Mouse (Mus musculus): Measurements from ENCODE around the gene Lmcd1.
"Not testable (repeated sequence)": the region's sequence is repeated elsewhere in the genome, so short reads cannot be mapped to it uniquely, and the experiment has no call there.

Lmcd1 gene

DNA sequence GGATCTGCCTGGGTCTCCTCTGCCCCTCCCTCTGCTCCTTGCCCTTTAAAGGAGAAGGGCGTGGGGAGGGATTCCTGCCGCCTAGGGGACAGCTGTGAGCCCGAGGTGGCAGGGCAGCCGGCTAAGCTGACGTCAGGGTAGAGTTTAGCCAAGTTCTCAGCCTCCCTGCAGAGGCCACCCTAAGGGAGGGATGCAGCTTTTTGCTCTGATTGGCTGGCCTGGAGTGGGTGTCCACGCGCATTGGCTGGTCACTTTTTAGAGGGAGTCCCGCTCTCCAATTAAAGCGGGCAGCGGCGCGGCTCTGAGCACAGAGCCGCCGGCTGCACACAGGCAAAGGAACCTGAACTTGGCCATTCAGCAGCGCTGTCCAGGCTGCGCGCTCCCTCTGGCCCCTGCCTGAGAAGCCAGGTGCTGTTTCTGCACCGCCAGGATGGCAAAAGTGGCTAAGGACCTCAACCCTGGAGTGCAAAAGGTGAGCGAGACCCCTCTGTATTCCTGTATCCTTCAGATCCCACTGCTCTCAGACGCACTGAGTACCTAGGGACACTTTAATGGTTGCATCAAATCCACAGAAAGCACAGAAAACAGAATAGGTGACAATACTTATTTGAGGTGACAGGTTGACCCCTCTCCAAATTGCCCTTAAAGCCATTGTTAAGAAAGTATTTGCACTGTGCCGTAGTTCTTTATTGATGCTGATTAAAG lies at the start of gene Lmcd1:
Gene Lmcd1 (plus strand): TSS at position 258 of the 705 bp plus-strand sequence.
- DNase-seq: peak; percentile 91 to 96

GRCm38 (mm10) chr6:112223877-112224632 lies 49.5 kb upstream of the Lmcd1 start:
- no peak for DNase-seq

- no peak for DNase-seq
These were observed 36.8 kb upstream of the Lmcd1 start for GRCm38 (mm10) chr6:112236775-112237174.

GRCm38 (mm10) chr6:112242216-112242615 lies 31.3 kb upstream of the Lmcd1 start:
- DNase-seq: peak in 1 of 2 experiments; percentile 38

DNA sequence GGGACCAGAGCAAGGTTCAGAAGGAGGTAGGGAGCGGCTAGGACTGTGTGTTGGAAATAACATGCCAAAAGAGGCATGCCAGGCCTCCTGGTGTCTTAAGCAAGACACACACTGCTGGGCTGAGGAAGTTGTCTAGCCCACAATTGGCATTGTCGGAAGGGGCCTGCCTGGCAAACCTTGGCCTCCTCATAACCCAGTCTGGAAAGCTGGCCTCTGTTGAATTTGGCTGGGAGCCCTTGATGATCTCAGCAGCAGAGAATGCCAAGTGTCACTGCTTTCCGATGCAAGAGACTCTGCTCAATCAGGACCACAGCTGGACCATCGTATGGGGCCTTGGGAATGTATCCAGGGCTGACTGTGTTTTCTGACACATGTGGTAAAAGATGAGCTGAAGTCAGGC lies 27.9 kb upstream of the Lmcd1 start:
- DNase-seq: peak; percentile 73 to 77

GRCm38 (mm10) chr6:112246636-112247035 lies 26.9 kb upstream of the Lmcd1 start:
- DNase-seq: no peak

- DNase-seq: not testable (repeated sequence)
These were observed 19.6 kb upstream of the Lmcd1 start for GRCm38 (mm10) chr6:112253943-112254342.

- no peak for DNase-seq
These were observed 18.6 kb upstream of the Lmcd1 start for GRCm38 (mm10) chr6:112254967-112255366.

- peak; percentile 47 to 50 for DNase-seq
These were observed 18.0 kb upstream of the Lmcd1 start for GRCm38 (mm10) chr6:112255388-112256225.

DNA sequence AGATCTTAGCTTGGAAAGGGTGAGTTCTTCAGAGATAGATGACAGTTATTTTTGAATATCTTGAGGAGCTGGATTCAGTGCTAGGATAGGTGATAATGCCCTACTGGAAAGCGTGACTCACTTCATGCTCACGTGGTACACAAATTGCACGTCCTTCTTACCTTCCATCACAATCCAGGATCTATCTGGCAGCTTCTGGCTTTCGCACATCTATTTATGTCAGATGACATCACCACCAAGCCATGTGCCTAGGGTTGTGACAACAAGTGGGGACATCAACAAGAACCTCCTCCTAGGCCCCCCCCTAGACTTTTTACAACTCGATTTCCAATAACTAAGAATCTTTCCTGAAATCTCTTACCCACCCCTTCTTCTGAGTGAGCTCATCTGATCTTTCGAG lies 17.0 kb upstream of the Lmcd1 start:
- DNase-seq: no peak

- DNase-seq: no peak
These were observed 12.5 kb upstream of the Lmcd1 start for GRCm38 (mm10) chr6:112261089-112261488.

DNA sequence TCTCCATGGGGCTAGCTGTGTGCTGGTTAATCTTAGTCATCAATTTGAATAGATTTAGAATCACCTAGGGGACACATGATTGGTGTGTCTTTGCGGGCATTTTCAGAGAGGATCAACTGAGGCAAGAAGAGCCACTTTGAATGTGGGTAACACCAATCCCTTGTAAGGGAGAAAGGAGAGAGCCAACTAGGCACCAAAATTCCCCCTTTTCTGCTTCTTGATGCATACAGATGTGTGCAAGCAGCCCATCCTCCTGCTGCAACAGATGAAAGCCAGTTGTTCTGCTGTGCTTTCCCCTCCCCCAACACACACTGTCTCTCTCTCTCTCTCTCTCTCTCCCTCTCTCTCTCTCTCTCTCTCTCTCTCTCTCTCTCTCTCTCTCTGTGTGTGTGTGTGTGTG lies 9.2 kb upstream of the Lmcd1 start:
- DNase-seq: no peak

- DNase-seq: no peak
These were observed 6.9 kb upstream of the Lmcd1 start for GRCm38 (mm10) chr6:112266631-112267030.

- DNase-seq: no peak
These were observed 5.7 kb upstream of the Lmcd1 start for GRCm38 (mm10) chr6:112267661-112268357.

GRCm38 (mm10) chr6:112274261-112275055 lies 900 bp downstream of the Lmcd1 start:
- DNase-seq: peak; percentile 95 to 96

DNA sequence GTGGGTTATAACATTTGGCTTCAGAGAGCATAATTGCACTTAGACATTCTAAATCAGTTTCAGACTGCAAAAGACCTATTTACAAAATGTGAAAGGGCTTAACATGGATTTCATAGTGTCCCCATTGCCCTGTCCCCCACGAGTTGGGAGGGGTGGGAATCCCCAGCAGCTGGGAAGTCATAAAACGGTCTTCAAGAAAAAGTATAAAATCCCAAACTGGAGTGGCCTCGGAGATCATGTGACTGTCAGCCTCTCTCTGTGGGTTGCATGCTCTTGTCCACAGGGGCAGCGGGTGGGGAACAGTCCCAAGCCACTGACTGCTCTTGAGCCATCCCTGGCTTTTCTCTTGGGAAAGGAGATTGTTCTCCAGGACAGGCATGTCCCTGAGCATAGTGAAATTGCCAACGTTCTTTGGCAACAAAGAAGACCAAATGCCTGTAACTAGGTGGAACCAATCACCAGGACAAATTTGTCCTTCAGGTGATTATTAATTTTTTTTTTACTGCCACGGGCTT lies 2.2 kb downstream of the Lmcd1 start:
- DNase-seq: peak; percentile 21 to 55

DNA sequence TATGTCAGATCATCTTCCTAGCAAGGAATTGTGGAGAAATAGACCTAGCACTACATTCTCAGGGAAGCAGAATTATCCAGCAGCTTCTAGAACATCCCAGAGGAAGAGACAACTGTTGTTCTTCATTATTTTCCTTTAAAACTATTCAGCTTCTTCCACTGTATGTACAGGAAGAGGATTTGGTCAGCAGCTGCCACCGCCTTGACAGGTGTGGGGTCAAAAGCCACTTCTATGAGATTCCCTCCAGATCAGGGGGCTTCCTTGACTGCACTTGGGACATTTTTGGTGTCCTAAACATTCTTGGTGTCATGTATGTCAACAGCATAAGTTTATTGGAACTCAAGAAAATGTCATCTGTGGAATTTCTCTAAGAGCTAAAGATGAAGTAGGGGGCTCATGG lies 5.2 kb downstream of the Lmcd1 start:
- DNase-seq: no peak

DNA sequence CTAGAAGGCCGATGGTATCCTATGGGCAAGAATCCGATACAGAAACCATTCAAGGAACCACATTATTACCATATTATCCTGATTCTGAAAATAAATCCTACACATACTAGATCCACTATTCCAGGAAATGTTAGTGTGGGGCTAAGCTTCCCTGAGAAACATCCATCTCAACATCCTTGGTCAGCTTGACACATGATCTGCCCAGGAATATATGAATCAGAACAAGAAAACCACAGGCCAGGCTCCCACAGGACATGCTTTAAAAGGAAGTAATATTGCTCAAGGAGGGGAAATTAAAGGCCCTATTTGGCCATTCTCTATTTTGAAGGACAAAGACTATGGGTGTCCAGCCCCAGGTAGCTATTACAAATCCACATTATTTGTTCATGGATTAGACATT lies 6.6 kb downstream of the Lmcd1 start:
- no peak for DNase-seq

- no peak for DNase-seq
These were observed 7.4 kb downstream of the Lmcd1 start for GRCm38 (mm10) chr6:112280945-112281344.

GRCm38 (mm10) chr6:112281935-112282334 lies 8.4 kb downstream of the Lmcd1 start:
- DNase-seq: no peak

- no peak for DNase-seq
These were observed 10.5 kb downstream of the Lmcd1 start for GRCm38 (mm10) chr6:112284087-112284486.

- DNase-seq: peak; percentile 58 to 76
These were observed 14.1 kb downstream of the Lmcd1 start for GRCm38 (mm10) chr6:112287671-112288070.
